Mouse (Mus musculus) heart, embryonic 13.5 days (tissue): ENCODE results near the gene Cdh23. TPM values are rescaled to one million over a fixed set of nuclear protein-coding genes. Genes with fewer than 3 reads are reported as not detected.

Experiments
- ATAC-seq: fragments of 200-750 bp; cut with Nextera tagmentation; 2 replicates; pipeline ENCODE4 v1.8.0; 2017; ENCODE audit warnings: moderate TSS enrichment; ENCODE audit not compliant: insufficient number of reproducible peaks, low FRiP score, low TSS enrichment; ENCODE audit errors: extremely low read depth
- H3K27ac ChIP-seq: fragments of 300-500 bp; sonication (generic); replicated peaks from 2 replicates; pipeline ENCODE4 v1.5.1; 2015; ENCODE audit warnings: moderate library complexity, mild to moderate bottlenecking, inconsistent platforms
- H3K27me3 ChIP-seq: fragments of 300-500 bp; sonication (generic); replicated peaks from 2 replicates; pipeline ENCODE4 v1.6.1; 2015; ENCODE audit warnings: mild to moderate bottlenecking, inconsistent platforms
- H3K36me3 ChIP-seq: fragments of 300-500 bp; sonication (generic); 2 replicates; pipeline ENCODE4 v1.6.1; 2015; ENCODE audit warnings: mild to moderate bottlenecking, inconsistent platforms
- H3K4me1 ChIP-seq: fragments of 300-500 bp; sonication (generic); 2 replicates; pipeline ENCODE4 v1.6.1; 2015; ENCODE audit warnings: inconsistent platforms
- H3K4me2 ChIP-seq: fragments of 300-500 bp; sonication (generic); 2 replicates; pipeline ENCODE4 v1.6.1; 2015; ENCODE audit warnings: inconsistent platforms, mild to moderate bottlenecking, moderate library complexity
- H3K4me3 ChIP-seq: fragments of 300-500 bp; sonication (generic); 2 replicates; pipeline ENCODE4 v1.5.1; 2015; ENCODE audit warnings: moderate library complexity, mild to moderate bottlenecking, inconsistent platforms
- H3K9ac ChIP-seq: fragments of 300-500 bp; sonication (generic); 2 replicates; pipeline ENCODE4 v1.6.1; 2015; ENCODE audit warnings: inconsistent platforms, mild to moderate bottlenecking, moderate library complexity
- H3K9me3 ChIP-seq: fragments of 300-500 bp; sonication (generic); 2 replicates; pipeline ENCODE4 v1.6.1; 2016; ENCODE audit warnings: inconsistent platforms
- WGBS: fragments of 180-500 bp; shearing (Covaris S2); methylation state at CpG from one replicate; pipeline ENCODE4 v1.1.7; 2015; ENCODE audit warnings: mixed read lengths; 5-methylcytosine and 5-hydroxymethylcytosine counted together
- polyA plus RNA-seq: library from polyadenylated mRNA; unstranded; fragments of >200 nt; fragmentation: Nextera tagmentation; extraction: Ambion mirVana; gene quantifications from 2 replicates; pipeline ENCODE4 v1.2.1, GENCODE M21; 2015

Cdh23 gene
- polyA plus RNA-seq, 1 experiment from 2014 or later: 0.27 TPM

DNA sequence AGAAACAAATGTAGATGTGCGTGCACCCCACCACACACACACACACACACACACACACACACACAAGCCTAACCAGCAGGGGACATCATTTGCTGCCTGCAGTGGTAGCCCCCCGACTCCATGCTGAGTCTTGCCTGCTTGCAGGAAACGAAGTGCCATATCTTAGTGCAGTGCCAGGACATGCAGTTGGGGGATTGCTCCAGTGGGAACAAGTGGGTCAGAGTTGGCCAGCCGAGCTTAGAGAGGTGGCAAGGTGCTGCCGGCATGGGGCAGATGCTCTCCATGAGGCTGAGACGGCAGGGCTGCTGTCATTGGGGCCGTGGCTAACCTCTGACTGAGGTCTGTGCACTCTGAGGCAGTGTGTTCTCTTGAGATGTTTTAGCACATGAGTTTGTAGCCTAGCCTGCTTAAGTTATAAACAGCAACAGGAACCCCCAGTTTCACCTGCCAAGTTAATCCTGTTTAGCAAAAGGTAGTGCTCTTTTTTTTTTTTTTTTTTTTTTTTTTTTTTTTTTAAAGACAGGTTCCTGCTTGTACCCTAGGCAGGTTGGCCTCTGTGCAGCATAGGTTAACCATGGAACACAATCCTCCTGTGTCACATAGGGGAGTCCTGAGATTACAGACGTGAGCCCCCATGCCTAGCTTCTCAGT, 416.9 kb downstream of the Cdh23 start:
- Histone ChIP-seq H3K27me3 (no peaks in the 10 kb centered on the region), H3K4me1 (peaks cover 57% of the 10 kb centered on the region), H3K36me3 (peaks cover 10% of the 10 kb centered on the region; the same call in 1 of the 2 replicates), H3K27ac (0 out of 2 replicates have a peak overlapping the region, but pooled peaks have one; percentile 15), H3K9me3 (no peaks in the 10 kb centered on the region), H3K9ac (peak overlapping the region; percentile 89; the same call in 1 of the 2 replicates), H3K4me3 (peak overlapping the region; percentile 88; the same call in 1 of the 2 replicates), H3K4me2 (peak overlapping the region; percentile 91)
- 70% methylated on average over 8 of the region's 8 CpGs for WGBS
- no peak for ATAC-seq

DNA sequence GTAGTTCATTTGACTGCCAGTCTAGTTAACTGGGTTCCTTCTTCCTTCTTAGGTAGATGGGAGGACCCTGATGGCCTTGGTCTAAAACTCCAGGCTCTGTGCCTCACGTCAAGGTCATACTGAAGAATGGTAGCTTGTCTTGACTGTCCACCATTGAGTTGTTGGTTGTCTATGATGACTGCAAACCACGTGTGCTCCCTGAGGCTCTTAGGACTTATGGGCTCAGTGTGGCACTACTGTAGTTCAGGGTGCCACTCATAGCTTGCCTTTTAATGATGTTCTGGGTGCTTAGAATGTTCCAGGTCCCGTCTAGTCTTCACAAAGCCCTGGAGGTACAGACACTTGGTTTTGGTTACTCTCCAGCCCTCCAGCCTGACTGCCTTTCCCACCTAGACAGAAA, 417.5 kb downstream of the Cdh23 start:
- 80% methylated on average over 3 of the region's 3 CpGs for WGBS
- Histone ChIP-seq H3K4me2 (peak overlapping the region; percentile 91), H3K4me1 (peaks cover 51% of the 10 kb centered on the region), H3K27me3 (no peaks in the 10 kb centered on the region), H3K9me3 (no peaks in the 10 kb centered on the region), H3K27ac (no peak overlapping the region), H3K4me3 (peak overlapping the region; percentile 88), H3K9ac (peak overlapping the region; percentile 89; the same call in 1 of the 2 replicates), H3K36me3 (peaks cover 10% of the 10 kb centered on the region; the same call in 1 of the 2 replicates)
- ATAC-seq: no peak

- WGBS: 7% methylated on average over 13 of the region's 13 CpGs
- no peak; the same call in 1 of the 2 replicates for ATAC-seq
- peak overlapping the region; percentile 89 for H3K9ac ChIP-seq
- H3K4me3 ChIP-seq: peak overlapping the region; percentile 88
- H3K27ac ChIP-seq: peak overlapping the region; percentile 85
- peaks cover 46% of the 10 kb centered on the region for H3K4me1 ChIP-seq
- H3K4me2 ChIP-seq: peak overlapping the region; percentile 91
- 0 out of 2 replicates have a peak, but pooled peaks cover 8% of the 10 kb centered on the region for H3K36me3 ChIP-seq
- H3K27me3 ChIP-seq: no peaks in the 10 kb centered on the region
- H3K9me3 ChIP-seq: no peaks in the 10 kb centered on the region
Measured at GRCm38 (mm10) chr10:60278006-60278399, 418.3 kb downstream of the Cdh23 start.

DNA sequence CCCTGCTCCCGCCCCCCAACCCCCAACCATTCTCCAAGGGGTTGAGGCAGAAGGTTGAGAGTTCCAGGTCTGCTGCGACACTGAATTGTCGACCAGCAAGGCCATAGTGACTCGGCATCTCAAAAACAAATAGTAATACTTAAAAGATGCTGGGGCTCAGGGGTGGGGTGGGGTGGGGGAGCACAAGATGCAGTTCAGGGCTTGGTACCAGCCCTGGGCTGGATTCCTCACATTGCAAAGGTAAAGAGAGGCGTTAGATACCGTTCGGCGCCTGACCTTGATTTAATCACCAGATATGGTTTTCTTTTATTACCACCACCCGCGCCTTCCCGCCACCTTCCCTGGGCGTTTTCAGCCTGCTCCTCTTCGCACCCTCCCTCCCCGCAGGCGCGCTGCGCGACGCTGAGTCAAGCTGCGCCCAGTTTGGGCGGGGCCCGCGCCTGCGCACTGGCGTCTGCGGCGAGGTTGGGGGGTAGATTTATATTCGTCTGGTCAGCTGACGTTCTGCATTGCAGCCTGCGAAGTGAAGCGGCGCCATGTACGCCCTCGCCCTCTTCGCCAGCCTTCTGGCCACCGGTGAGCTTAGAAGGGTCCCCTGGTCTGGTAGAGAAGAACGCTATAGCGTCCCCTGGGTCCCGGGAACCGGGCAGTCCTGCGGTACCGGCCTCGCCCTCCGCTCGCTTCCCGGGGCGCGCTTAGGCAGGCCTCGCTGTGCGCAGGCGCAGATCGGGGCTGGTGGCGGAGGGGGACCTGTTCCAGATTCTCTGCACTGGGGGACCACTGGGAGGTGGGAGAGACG, 418.9 kb downstream of the Cdh23 start, which contains the start of gene Psap:
Gene Psap (plus strand): TSS at position 421 of the 799 bp plus-strand sequence.
- no peaks in the 10 kb centered on the region for H3K27me3 ChIP-seq
- peak; percentile 86 for ATAC-seq
- peak within 1 kb of the TSS; percentile 91 for H3K4me2 ChIP-seq
- peak within 1 kb of the TSS; percentile 89 for H3K9ac ChIP-seq
- H3K4me3 ChIP-seq: peak within 1 kb of the TSS; percentile 88
- H3K4me1 ChIP-seq: peaks cover 41% of the 10 kb centered on the region
- 0 out of 2 replicates have a peak, but pooled peaks cover 8% of the 10 kb centered on the region for H3K36me3 ChIP-seq
- peak within 1 kb of the TSS; percentile 85 for H3K27ac ChIP-seq
- WGBS: 2% methylated on average over 54 of the region's 54 CpGs
- no peaks in the 10 kb centered on the region for H3K9me3 ChIP-seq

DNA sequence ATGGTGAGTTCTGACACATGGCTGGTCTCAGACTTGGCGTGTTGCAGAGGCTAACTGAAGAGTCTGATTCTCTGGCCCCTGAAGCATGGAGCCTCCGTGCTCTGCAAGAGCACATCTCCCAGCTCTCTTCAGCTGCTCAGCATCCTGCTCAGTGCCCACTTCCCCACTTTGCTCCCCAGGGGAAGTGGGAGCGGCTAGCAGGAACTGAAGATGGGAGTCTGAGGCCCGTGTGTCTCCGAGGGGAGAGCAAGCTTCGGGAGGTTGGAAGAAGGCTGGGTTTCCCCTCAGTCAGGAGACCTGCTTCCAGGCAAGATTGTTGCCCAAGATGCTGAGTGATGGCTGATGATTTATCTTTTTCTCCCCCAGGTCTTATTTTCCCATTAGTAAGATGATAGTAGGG, 422.9 kb downstream of the Cdh23 start:
- H3K9me3 ChIP-seq: no peaks in the 10 kb centered on the region
- H3K27me3 ChIP-seq: no peaks in the 10 kb centered on the region
- H3K36me3 ChIP-seq: no peaks in the 10 kb centered on the region
- no peak overlapping the region for H3K4me2 ChIP-seq
- peaks cover 34% of the 10 kb centered on the region for H3K4me1 ChIP-seq
- no peak overlapping the region; the same call in 1 of the 2 replicates for H3K9ac ChIP-seq
- ATAC-seq: no peak
- WGBS: 52% methylated on average over 6 of the region's 6 CpGs
- H3K4me3 ChIP-seq: no peak overlapping the region
- H3K27ac ChIP-seq: no peak overlapping the region

GRCm38 (mm10) chr10:60272241-60272640, 424.0 kb downstream of the Cdh23 start:
- no peak for ATAC-seq
- H3K36me3 ChIP-seq: no peaks in the 10 kb centered on the region
- H3K9ac ChIP-seq: 0 out of 2 replicates have a peak overlapping the region, but pooled peaks have one; percentile 1
- no peak overlapping the region for H3K27ac ChIP-seq
- H3K4me3 ChIP-seq: no peak overlapping the region
- no peaks in the 10 kb centered on the region for H3K27me3 ChIP-seq
- H3K9me3 ChIP-seq: no peaks in the 10 kb centered on the region
- H3K4me1 ChIP-seq: peaks cover 30% of the 10 kb centered on the region
- H3K4me2 ChIP-seq: no peak overlapping the region; the same call in 1 of the 2 replicates
- WGBS: 19% methylated on average over 6 of the region's 6 CpGs

DNA sequence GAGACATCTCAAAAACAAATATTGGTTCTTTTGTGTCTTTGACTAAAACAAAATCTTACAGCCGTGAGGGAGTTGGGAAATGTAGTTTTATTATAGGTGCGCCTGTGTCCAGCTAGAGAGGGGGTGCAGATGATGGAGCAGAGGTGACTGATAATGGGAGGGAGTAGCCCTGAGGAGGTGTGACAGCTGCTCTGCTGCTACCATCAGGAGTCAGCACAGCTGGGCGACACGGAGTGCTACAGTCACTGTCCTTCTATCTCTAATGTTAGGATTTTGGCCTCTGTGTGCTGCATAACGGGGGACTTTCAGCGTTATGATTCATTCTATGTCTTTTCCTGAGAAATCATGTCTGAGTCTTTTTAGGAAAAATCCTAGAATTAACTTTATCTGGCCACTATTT, 425.3 kb downstream of the Cdh23 start:
- Histone ChIP-seq H3K4me1 (peaks cover 27% of the 10 kb centered on the region), H3K4me3 (no peak overlapping the region), H3K27ac (no peak overlapping the region), H3K4me2 (no peak overlapping the region), H3K36me3 (no peaks in the 10 kb centered on the region), H3K9ac (no peak overlapping the region), H3K9me3 (no peaks in the 10 kb centered on the region), H3K27me3 (no peaks in the 10 kb centered on the region)
- 61% methylated on average over 6 of the region's 6 CpGs for WGBS
- no peak for ATAC-seq

DNA sequence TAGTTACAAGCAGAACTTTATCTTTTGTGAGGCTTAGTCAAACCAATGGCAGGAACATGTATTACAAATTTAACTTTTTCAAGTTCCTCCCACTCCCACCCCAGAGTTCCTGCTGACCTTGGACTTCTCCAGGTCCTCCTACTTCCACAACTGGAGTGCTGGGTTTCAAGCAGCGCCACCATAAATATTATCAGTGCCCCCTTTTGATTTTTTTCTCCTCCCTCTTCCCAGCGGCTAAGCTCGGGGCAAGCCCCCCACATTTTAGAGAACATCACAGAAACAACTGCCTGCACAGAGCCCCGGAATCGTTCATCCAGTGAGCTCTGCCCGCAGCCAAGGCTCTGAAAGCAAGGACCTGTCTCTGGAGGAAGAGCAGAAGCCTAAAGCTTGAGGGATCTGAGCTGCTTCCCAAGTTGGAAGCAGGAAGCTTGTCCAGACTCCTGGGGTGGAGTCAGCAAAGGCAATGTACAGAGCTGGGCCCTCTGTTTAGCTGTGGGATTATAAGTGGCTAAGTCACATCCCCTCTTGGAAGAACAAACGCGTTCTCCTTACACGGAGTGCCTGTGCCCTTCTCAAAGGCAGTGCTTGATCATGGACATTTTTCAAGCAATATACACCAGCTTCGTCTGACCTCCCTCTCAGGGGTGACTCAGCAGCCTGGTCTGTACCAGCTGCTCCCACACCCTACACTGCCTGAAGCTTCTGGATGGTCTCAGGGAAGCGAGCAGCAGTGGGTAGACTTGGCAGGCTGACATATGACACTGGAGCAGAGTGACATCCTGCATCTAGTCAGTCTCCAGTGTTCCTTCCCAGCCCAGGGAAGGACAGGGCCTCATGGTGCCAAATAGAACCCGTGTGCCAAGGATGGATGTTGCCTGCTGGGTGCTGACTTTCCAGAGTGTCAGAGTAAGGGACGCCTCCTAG, 426.9 kb downstream of the Cdh23 start:
- H3K9ac ChIP-seq: peak overlapping the region; percentile 45
- no peak for ATAC-seq
- 55% methylated on average over 13 of the region's 13 CpGs for WGBS
- no peaks in the 10 kb centered on the region for H3K36me3 ChIP-seq
- H3K4me2 ChIP-seq: no peak overlapping the region
- H3K27ac ChIP-seq: peak overlapping the region; percentile 53
- no peak overlapping the region for H3K4me3 ChIP-seq
- peaks cover 32% of the 10 kb centered on the region for H3K4me1 ChIP-seq
- no peaks in the 10 kb centered on the region for H3K27me3 ChIP-seq
- no peaks in the 10 kb centered on the region for H3K9me3 ChIP-seq

DNA sequence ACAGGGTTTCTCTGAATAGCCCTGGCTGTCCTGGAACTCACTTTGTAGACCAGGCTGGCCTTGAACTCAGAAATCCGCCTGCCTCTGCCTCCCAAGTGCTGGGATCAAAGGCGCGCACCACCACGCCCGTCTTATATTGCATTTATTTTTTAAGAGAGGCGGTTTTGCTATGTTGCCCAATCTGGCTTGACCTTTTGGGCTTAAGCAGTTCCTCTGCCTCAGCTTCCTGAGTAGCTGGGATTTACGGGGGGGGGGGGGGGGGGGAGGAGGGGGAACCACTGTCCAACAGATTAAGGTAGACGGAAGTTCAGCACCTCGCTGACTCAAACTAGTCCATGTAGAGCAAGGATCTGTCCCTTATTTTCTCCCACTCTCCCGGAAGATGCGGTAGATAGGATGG, 427.6 kb downstream of the Cdh23 start:
- WGBS: 77% methylated on average over 10 of the region's 11 CpGs
- Histone ChIP-seq H3K27me3 (no peaks in the 10 kb centered on the region), H3K9me3 (no peaks in the 10 kb centered on the region), H3K4me1 (peaks cover 32% of the 10 kb centered on the region), H3K4me2 (no peak overlapping the region), H3K27ac (no peak overlapping the region), H3K4me3 (no peak overlapping the region), H3K36me3 (no peaks in the 10 kb centered on the region), H3K9ac (no peak overlapping the region)
- ATAC-seq: no peak

DNA sequence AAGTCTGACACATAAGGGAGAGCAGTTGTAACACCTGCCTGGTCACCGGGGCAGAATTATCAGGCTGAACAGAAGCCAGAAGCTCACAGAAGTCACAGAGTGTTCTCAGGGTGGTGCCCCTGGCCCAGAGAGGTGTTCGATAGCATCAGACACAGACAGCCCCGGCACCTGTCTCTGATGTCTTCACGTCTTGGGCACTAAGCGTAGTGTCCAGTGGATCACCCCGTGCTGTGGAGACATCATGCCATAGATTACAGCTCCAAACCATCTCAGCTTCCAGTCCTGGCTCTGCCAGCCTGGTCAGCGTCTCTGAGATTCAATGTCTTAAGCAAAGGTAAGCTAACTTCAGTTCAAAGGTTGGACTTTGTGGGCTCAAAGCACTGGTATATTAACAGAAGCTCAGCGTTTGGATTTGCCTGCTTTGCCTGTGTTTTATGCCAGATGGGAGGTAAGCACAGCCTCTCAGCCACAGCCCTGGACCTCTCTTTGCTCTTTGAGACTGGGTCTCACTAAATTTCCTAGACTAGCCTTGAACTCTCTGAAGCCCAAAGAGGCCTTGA, 429.4 kb downstream of the Cdh23 start:
- no peaks in the 10 kb centered on the region for H3K36me3 ChIP-seq
- H3K9me3 ChIP-seq: no peaks in the 10 kb centered on the region
- H3K27me3 ChIP-seq: no peaks in the 10 kb centered on the region
- H3K4me3 ChIP-seq: no peak overlapping the region
- ATAC-seq: no peak
- WGBS: 77% methylated on average over 8 of the region's 8 CpGs
- H3K27ac ChIP-seq: no peak overlapping the region
- peaks cover 37% of the 10 kb centered on the region for H3K4me1 ChIP-seq
- H3K4me2 ChIP-seq: no peak overlapping the region
- no peak overlapping the region for H3K9ac ChIP-seq
